Mouse (Mus musculus): ENCODE data around the gene Ppp4r3a.
A peak's percentile ranks its signal among the peaks of the same experiment; 100 is the strongest.

DNA sequence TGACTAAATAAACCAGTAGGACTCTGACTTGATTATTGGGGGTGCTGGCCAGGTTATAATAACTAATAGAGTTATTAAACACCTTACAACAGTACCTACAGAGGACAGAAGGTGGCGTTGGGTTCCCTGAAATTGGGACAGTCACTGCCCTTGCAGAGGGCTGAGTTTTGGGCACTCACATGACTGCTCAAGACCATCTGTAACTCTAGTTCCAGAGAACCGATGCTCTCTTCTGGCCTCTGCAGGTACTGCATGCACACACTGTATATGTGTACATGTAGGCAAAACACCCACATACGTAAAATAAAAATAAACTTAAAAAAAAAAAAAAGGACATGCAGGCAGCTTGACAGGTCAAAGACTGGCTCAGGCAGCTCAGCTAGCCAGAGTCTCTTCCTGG, 19.1 kb upstream of the Ppp4r3a start:
- TF ChIP-seq CTCF (IDR thresholded peaks at IDR 0.05; ENCODE audit: insufficient read depth, low read length) (peak; percentile 24; the same call in 1 of the 2 replicates), POLR2A (IDR thresholded peaks at IDR 0.05; ENCODE audit: borderline replicate concordance, extremely low read depth, low read depth, low read length) (no peak)
